Mouse (Mus musculus): ENCODE results near the gene Hmg20a. TPM values are rescaled to one million over a fixed set of nuclear protein-coding genes. Genes with fewer than 3 reads are reported as not detected.
A peak's percentile ranks its signal among the peaks of the same experiment; 100 is the strongest.

The Hmg20a gene
- total and polyA plus RNA-seq, 2 experiments from 2014 or later: 30.1 to 34.3 TPM

GRCm38 (mm10) chr9:56515110-56515509, 96.7 kb downstream of the Hmg20a start:
- Histone ChIP-seq H3K27me3 (ENCODE audit: control insufficient read depth, insufficient read depth, low read length) (no peaks in the 10 kb centered on the region), H3K9me3 (replicated peaks; ENCODE audit: control insufficient read depth, low read length) (no peaks in the 10 kb centered on the region), H3K36me3 (replicated peaks; ENCODE audit: control insufficient read depth, insufficient read depth, low read length) (no peaks in the 10 kb centered on the region), H3K27ac (ENCODE audit: low read depth) (no peak overlapping the region), H3K4me2 (ENCODE audit: low read depth, low read length) (no peak overlapping the region), H3K9ac (replicated peaks; ENCODE audit: low read depth, low read length) (no peak overlapping the region), H3K4me1 (ENCODE audit: control insufficient read depth, insufficient read depth) (peaks cover 11% of the 10 kb centered on the region), H3K4me3 (ENCODE audit: low read depth, low read length) (no peak overlapping the region)
- DNase-seq (ENCODE audit: low spot score) (no peak), ATAC-seq (ENCODE audit: insufficient read depth, low read depth) (no peak)
- 71% methylated on average over 5 of the region's 5 CpGs for WGBS
- no peak for TF ChIP-seq EP300 (IDR thresholded peaks at IDR 0.05; ENCODE audit: low read depth)
- no peak for TF ChIP-seq CTCF (IDR thresholded peaks at IDR 0.05; ENCODE audit: low read depth)

- DNase-seq (ENCODE audit: low spot score) (no peak), ATAC-seq (ENCODE audit: insufficient read depth, low read depth) (no peak)
- no peaks in the 10 kb centered on the region for H3K36me3 ChIP-seq (replicated peaks; ENCODE audit: control insufficient read depth, insufficient read depth, low read length)
- H3K9ac ChIP-seq (replicated peaks; ENCODE audit: low read depth, low read length): no peak overlapping the region
- H3K27me3 ChIP-seq (ENCODE audit: control insufficient read depth, insufficient read depth, low read length): no peaks in the 10 kb centered on the region
- no peaks in the 10 kb centered on the region for H3K9me3 ChIP-seq (replicated peaks; ENCODE audit: control insufficient read depth, low read length)
- no peak overlapping the region for H3K4me3 ChIP-seq (ENCODE audit: low read depth, low read length)
- H3K27ac ChIP-seq (ENCODE audit: low read depth): 0 out of 2 replicates have a peak overlapping the region, but pooled peaks have one; percentile 32
- H3K4me1 ChIP-seq (ENCODE audit: control insufficient read depth, insufficient read depth): peaks cover 11% of the 10 kb centered on the region
- H3K4me2 ChIP-seq (ENCODE audit: low read depth, low read length): no peak overlapping the region
- 69% methylated on average over 3 of the region's 3 CpGs for WGBS
- no peak for TF ChIP-seq CTCF (IDR thresholded peaks at IDR 0.05; ENCODE audit: low read depth)
- no peak for TF ChIP-seq EP300 (IDR thresholded peaks at IDR 0.05; ENCODE audit: low read depth)
Observed at GRCm38 (mm10) chr9:56516219-56516618, 97.8 kb downstream of the Hmg20a start.

- Histone ChIP-seq H3K9ac (replicated peaks; ENCODE audit: low read depth, low read length) (no peak overlapping the region; the same call in 1 of the 2 replicates), H3K9me3 (replicated peaks; ENCODE audit: control insufficient read depth, low read length) (no peaks in the 10 kb centered on the region), H3K27ac (ENCODE audit: low read depth) (peak overlapping the region; percentile 70), H3K4me2 (ENCODE audit: low read depth, low read length) (no peak overlapping the region), H3K4me1 (ENCODE audit: control insufficient read depth, insufficient read depth) (peaks cover 11% of the 10 kb centered on the region), H3K4me3 (ENCODE audit: low read depth, low read length) (no peak overlapping the region), H3K36me3 (replicated peaks; ENCODE audit: control insufficient read depth, insufficient read depth, low read length) (no peaks in the 10 kb centered on the region), H3K27me3 (ENCODE audit: control insufficient read depth, insufficient read depth, low read length) (no peaks in the 10 kb centered on the region)
- peak; percentile 53 for TF ChIP-seq CTCF (IDR thresholded peaks at IDR 0.05; ENCODE audit: low read depth)
- TF ChIP-seq EP300 (IDR thresholded peaks at IDR 0.05; ENCODE audit: low read depth): no peak
- ATAC-seq (ENCODE audit: insufficient read depth, low read depth) (peak; percentile 84), DNase-seq (ENCODE audit: low spot score) (peak; percentile 86)
- 53% methylated on average over 4 of the region's 4 CpGs for WGBS
Observed at GRCm38 (mm10) chr9:56516692-56517263, 98.4 kb downstream of the Hmg20a start.

GRCm38 (mm10) chr9:56522281-56522680, 103.9 kb downstream of the Hmg20a start:
- Histone ChIP-seq H3K4me1 (ENCODE audit: control insufficient read depth, insufficient read depth) (peaks cover 1% of the 10 kb centered on the region), H3K36me3 (replicated peaks; ENCODE audit: control insufficient read depth, insufficient read depth, low read length) (no peaks in the 10 kb centered on the region), H3K27me3 (ENCODE audit: control insufficient read depth, insufficient read depth, low read length) (no peaks in the 10 kb centered on the region), H3K4me3 (ENCODE audit: low read depth, low read length) (no peak overlapping the region), H3K4me2 (ENCODE audit: low read depth, low read length) (no peak overlapping the region), H3K9ac (replicated peaks; ENCODE audit: low read depth, low read length) (no peak overlapping the region), H3K27ac (ENCODE audit: low read depth) (no peak overlapping the region), H3K9me3 (replicated peaks; ENCODE audit: control insufficient read depth, low read length) (no peaks in the 10 kb centered on the region)
- ATAC-seq (ENCODE audit: insufficient read depth, low read depth) (no peak), DNase-seq (ENCODE audit: low spot score) (no peak)
- TF ChIP-seq EP300 (IDR thresholded peaks at IDR 0.05; ENCODE audit: low read depth) (no peak), CTCF (IDR thresholded peaks at IDR 0.05; ENCODE audit: low read depth) (no peak)
- WGBS: 64% methylated on average over 10 of the region's 10 CpGs

- no peak overlapping the region for H3K4me3 ChIP-seq (ENCODE audit: low read depth, low read length)
- no peak for TF ChIP-seq EP300 (IDR thresholded peaks at IDR 0.05; ENCODE audit: low read depth)
- no peak for TF ChIP-seq CTCF (IDR thresholded peaks at IDR 0.05; ENCODE audit: low read depth)
- DNase-seq (ENCODE audit: low spot score): no peak
- no peak for ATAC-seq (ENCODE audit: insufficient read depth, low read depth)
- H3K36me3 ChIP-seq (replicated peaks; ENCODE audit: control insufficient read depth, insufficient read depth, low read length): no peaks in the 10 kb centered on the region
- 82% methylated on average over 4 of the region's 4 CpGs for WGBS
- no peak overlapping the region for H3K9ac ChIP-seq (replicated peaks; ENCODE audit: low read depth, low read length)
- no peak overlapping the region for H3K4me2 ChIP-seq (ENCODE audit: low read depth, low read length)
- H3K9me3 ChIP-seq (replicated peaks; ENCODE audit: control insufficient read depth, low read length): no peaks in the 10 kb centered on the region
- H3K27ac ChIP-seq (ENCODE audit: low read depth): no peak overlapping the region
- no peaks in the 10 kb centered on the region for H3K4me1 ChIP-seq (ENCODE audit: control insufficient read depth, insufficient read depth)
- no peaks in the 10 kb centered on the region for H3K27me3 ChIP-seq (ENCODE audit: control insufficient read depth, insufficient read depth, low read length)
Observed at GRCm38 (mm10) chr9:56527951-56528350, 109.5 kb downstream of the Hmg20a start.

- TF ChIP-seq EP300 (IDR thresholded peaks at IDR 0.05; ENCODE audit: low read depth) (no peak), CTCF (IDR thresholded peaks at IDR 0.05; ENCODE audit: low read depth) (no peak)
- Histone ChIP-seq H3K4me2 (ENCODE audit: low read depth, low read length) (no peak overlapping the region), H3K4me1 (ENCODE audit: control insufficient read depth, insufficient read depth) (peaks cover 5% of the 10 kb centered on the region), H3K36me3 (replicated peaks; ENCODE audit: control insufficient read depth, insufficient read depth, low read length) (no peaks in the 10 kb centered on the region), H3K27ac (ENCODE audit: low read depth) (no peak overlapping the region), H3K27me3 (ENCODE audit: control insufficient read depth, insufficient read depth, low read length) (no peaks in the 10 kb centered on the region), H3K9ac (replicated peaks; ENCODE audit: low read depth, low read length) (no peak overlapping the region), H3K9me3 (replicated peaks; ENCODE audit: control insufficient read depth, low read length) (no peaks in the 10 kb centered on the region), H3K4me3 (ENCODE audit: low read depth, low read length) (no peak overlapping the region)
- DNase-seq (ENCODE audit: low spot score): no peak
- no peak for ATAC-seq (ENCODE audit: insufficient read depth, low read depth)
Observed at GRCm38 (mm10) chr9:56531991-56532390, 113.6 kb downstream of the Hmg20a start.
